Mouse (Mus musculus) ES-E14 (cell line): Measurements from ENCODE around the gene Pxdc1.

ENCODE experiments used
- CHD2 ChIP-seq: IDR thresholded peaks from 2 replicates; pipeline ENCODE4 v1.6.1; 2014; ENCODE audit warnings: mild to moderate bottlenecking, low read depth, low read length, inconsistent platforms
- HCFC1 ChIP-seq: IDR thresholded peaks from 2 replicates; pipeline ENCODE4 v1.6.1; 2012; ENCODE audit warnings: low read length, inconsistent platforms, borderline replicate concordance; ENCODE audit not compliant: insufficient read depth

GRCm38 (mm10) chr13:34596797-34597196 is 56.5 kb downstream of the Pxdc1 start:
- no peak for TF ChIP-seq HCFC1
- TF ChIP-seq CHD2: no peak
